Mouse (Mus musculus) liver, embryonic 11.5 days (tissue): ENCODE results near the gene 4921507P07Rik. TPM values are rescaled to one million over a fixed set of nuclear protein-coding genes. Genes with fewer than 3 reads are reported as not detected.

Source experiments
- ATAC-seq: fragments of 200-750 bp; cut with Nextera tagmentation; replicated peaks from 2 replicates; pipeline ENCODE4 v1.8.0; 2017; ENCODE audit warnings: moderate number of reproducible peaks, mild to moderate bottlenecking, moderate TSS enrichment, moderate library complexity; ENCODE audit not compliant: low FRiP score
- DNase-seq: peaks from one replicate; pipeline ENCODE4 v3.0.0-alpha.2; 2017; ENCODE audit warnings: low spot score
- H3K27ac ChIP-seq: fragments of 300-500 bp; sonication (generic); 2 replicates; pipeline ENCODE4 v1.5.1; 2014; ENCODE audit warnings: mild to moderate bottlenecking, low read depth, low read length, control low read depth
- H3K27me3 ChIP-seq: fragments of 300-500 bp; sonication (generic); replicated peaks from 2 replicates; pipeline ENCODE4 v1.6.1; 2014; ENCODE audit warnings: low read length, mixed read lengths; ENCODE audit not compliant: control insufficient read depth, insufficient read depth
- H3K36me3 ChIP-seq: fragments of 300-500 bp; sonication (generic); 2 replicates; pipeline ENCODE4 v1.6.1; 2014; ENCODE audit warnings: mild to moderate bottlenecking, low read length, moderate library complexity, mixed read lengths; ENCODE audit not compliant: control insufficient read depth, insufficient read depth
- H3K4me1 ChIP-seq: fragments of 300-500 bp; sonication (generic); replicated peaks from 2 replicates; pipeline ENCODE4 v1.6.1; 2014; ENCODE audit warnings: low read length, mixed read lengths; ENCODE audit not compliant: control insufficient read depth, insufficient read depth
- H3K4me2 ChIP-seq: fragments of 300-500 bp; sonication (generic); 2 replicates; pipeline ENCODE4 v1.6.1; 2014; ENCODE audit warnings: mild to moderate bottlenecking, control low read depth, moderate library complexity
- H3K4me3 ChIP-seq: fragments of 300-500 bp; sonication (generic); 2 replicates; pipeline ENCODE4 v1.5.1; 2014; ENCODE audit warnings: low read depth, low read length, control low read depth
- H3K9ac ChIP-seq: fragments of 300-500 bp; sonication (generic); 2 replicates; pipeline ENCODE4 v1.6.1; 2014; ENCODE audit warnings: low read depth, low read length, control low read depth
- H3K9me3 ChIP-seq: fragments of 300-500 bp; sonication (generic); 2 replicates; pipeline ENCODE4 v1.6.1; 2016; ENCODE audit warnings: low read length, inconsistent platforms, mixed read lengths; ENCODE audit not compliant: control insufficient read depth
- WGBS: fragments of 180-500 bp; shearing (Covaris S2); extraction: QIAGEN DNeasy Blood & Tissue Kit; methylation state at CpG from one replicate; pipeline ENCODE4 v1.1.7; 2014; 5-methylcytosine and 5-hydroxymethylcytosine counted together
- microRNA-seq: library from miRNA; unstranded; fragments of <30 nt; microRNA quantifications from one replicate; pipeline ENCODE4, GENCODE M21; 2017; ENCODE audit warnings: borderline number of aligned reads
- polyA plus RNA-seq: library from polyadenylated mRNA; unstranded; fragments of >200 nt; fragmentation: Nextera tagmentation; extraction: Ambion mirVana; gene quantifications from 2 replicates; pipeline ENCODE4 v1.2.1, GENCODE M21; 2014

4921507P07Rik gene
- polyA plus RNA-seq, 1 experiment from 2014 or later = 0.15 TPM

GRCm38 (mm10) chr6:50531003-50531402, 65.4 kb downstream of the 4921507P07Rik start:
- no peak overlapping the region for H3K4me2 ChIP-seq
- H3K27ac ChIP-seq = no peak overlapping the region
- H3K36me3 ChIP-seq = no peaks in the 10 kb centered on the region
- DNase-seq (no peak), ATAC-seq (no peak)
- no peaks in the 10 kb centered on the region for H3K9me3 ChIP-seq
- no peaks in the 10 kb centered on the region for H3K4me1 ChIP-seq
- H3K27me3 ChIP-seq = no peaks in the 10 kb centered on the region
- no peak overlapping the region for H3K4me3 ChIP-seq
- 64% methylated on average over 3 of the region's 3 CpGs for WGBS
- H3K9ac ChIP-seq = no peak overlapping the region

- no peak overlapping the region for H3K4me2 ChIP-seq
Measured at GRCm38 (mm10) chr6:50529194-50529593, 67.2 kb downstream of the 4921507P07Rik start.

DNA sequence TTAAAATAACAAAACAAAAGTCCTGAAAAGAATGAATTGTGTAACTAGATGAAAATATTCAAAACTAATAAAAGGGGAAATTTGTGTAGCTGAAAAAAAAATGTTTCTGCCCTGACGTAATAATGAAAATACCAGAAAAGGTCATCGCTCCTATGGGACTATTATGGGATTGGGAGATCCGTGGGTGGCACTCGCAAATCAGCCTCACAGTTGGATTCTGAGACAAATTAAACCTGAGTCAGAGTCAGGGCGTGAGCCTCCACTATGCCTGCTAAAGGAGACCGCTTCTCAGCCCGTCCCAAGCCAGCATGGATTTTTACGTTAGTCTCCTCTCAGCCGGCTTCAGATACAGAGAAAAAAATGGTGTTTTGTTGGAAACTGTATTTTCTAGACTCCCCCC, 69.0 kb downstream of the 4921507P07Rik start:
- Histone ChIP-seq H3K27me3 (no peaks in the 10 kb centered on the region), H3K9ac (no peak overlapping the region), H3K4me3 (no peak overlapping the region), H3K27ac (no peak overlapping the region), H3K4me1 (no peaks in the 10 kb centered on the region), H3K36me3 (no peaks in the 10 kb centered on the region), H3K4me2 (no peak overlapping the region), H3K9me3 (no peaks in the 10 kb centered on the region)
- ATAC-seq = no peak
- no peak for DNase-seq
- WGBS = 74% methylated on average over 9 of the region's 9 CpGs

More at GRCm38 (mm10) chr6:50529194-50529593, 67.2 kb downstream of the 4921507P07Rik start:
- no peaks in the 10 kb centered on the region for H3K9me3 ChIP-seq
- DNase-seq = no peak
- H3K27me3 ChIP-seq = no peaks in the 10 kb centered on the region
- no peaks in the 10 kb centered on the region for H3K4me1 ChIP-seq
- no peak for ATAC-seq
- H3K4me3 ChIP-seq = no peak overlapping the region
- WGBS = 87% methylated on average over 11 of the region's 11 CpGs
- H3K36me3 ChIP-seq = no peaks in the 10 kb centered on the region
- no peak overlapping the region for H3K9ac ChIP-seq
- H3K27ac ChIP-seq = no peak overlapping the region

DNA sequence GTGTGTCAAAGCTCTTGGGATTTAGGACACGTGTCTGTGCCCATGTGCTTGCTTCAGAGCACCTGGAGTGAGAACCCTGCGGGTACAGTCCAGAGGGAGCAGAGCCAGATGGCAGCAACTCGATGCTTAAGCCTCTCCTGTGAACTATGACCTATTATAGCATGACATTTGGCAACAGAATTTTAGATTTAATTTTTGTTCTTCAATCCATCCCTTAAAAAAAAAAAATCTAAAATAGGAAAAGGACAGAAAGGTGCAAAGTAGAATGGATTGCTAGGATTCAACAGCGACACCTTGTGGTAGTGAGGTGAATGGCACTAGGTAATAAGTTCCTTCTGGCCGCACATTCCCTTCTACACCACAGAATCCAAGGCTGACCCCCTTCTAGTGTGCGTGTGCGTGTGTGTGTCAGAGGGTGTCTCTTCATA, 69.8 kb downstream of the 4921507P07Rik start:
- H3K4me2 ChIP-seq = no peak overlapping the region
- no peak overlapping the region for H3K27ac ChIP-seq
- H3K36me3 ChIP-seq = no peaks in the 10 kb centered on the region
- no peaks in the 10 kb centered on the region for H3K9me3 ChIP-seq
- ATAC-seq (no peak), DNase-seq (peak; percentile 38)
- H3K9ac ChIP-seq = no peak overlapping the region
- H3K4me1 ChIP-seq = no peaks in the 10 kb centered on the region
- no peak overlapping the region for H3K4me3 ChIP-seq
- no peaks in the 10 kb centered on the region for H3K27me3 ChIP-seq
- 28% methylated on average over 7 of the region's 7 CpGs for WGBS

GRCm38 (mm10) chr6:50525846-50526245, 70.6 kb downstream of the 4921507P07Rik start:
- H3K9me3 ChIP-seq = no peaks in the 10 kb centered on the region
- ATAC-seq = no peak
- no peak overlapping the region for H3K9ac ChIP-seq
- no peaks in the 10 kb centered on the region for H3K4me1 ChIP-seq
- DNase-seq = no peak
- H3K4me3 ChIP-seq = no peak overlapping the region
- H3K27me3 ChIP-seq = no peaks in the 10 kb centered on the region
- no peaks in the 10 kb centered on the region for H3K36me3 ChIP-seq
- no peak overlapping the region for H3K27ac ChIP-seq
- WGBS = 86% methylated on average over 8 of the region's 8 CpGs
- no peak overlapping the region for H3K4me2 ChIP-seq

DNA sequence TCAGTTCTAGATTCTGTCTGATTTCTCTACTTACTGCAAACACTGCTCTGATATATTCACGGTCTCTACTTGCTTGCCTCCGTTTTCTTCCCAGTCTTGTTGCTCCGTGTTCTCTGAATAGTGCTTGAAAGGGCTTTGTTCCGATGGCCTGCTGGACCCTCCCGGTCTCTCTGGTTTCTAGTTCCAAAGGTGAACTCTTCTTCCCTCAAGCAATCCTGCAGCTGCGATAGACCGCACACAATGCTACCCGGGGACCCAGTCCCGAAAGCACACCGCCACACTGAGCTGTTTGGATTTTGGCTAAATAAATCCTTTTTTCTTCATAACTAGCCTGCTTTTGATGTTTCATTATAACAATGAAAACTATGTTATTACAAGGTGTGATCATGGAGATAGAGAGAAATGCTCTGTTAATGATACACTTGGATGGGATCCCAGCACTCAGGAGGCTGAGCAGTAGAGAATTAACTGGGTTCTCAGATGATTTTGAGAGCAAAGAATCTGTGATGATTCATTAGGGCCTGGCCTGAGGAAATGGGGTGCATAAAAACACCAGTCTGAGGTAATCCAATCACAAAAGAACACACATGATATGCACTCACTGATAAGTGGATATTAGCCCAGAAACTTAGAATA, 72.1 kb downstream of the 4921507P07Rik start:
- WGBS = 90% methylated on average over 10 of the region's 10 CpGs
- no peaks in the 10 kb centered on the region for H3K9me3 ChIP-seq
- H3K36me3 ChIP-seq = no peaks in the 10 kb centered on the region
- DNase-seq (no peak), ATAC-seq (no peak)
- no peak overlapping the region for H3K4me2 ChIP-seq
- H3K27ac ChIP-seq = no peak overlapping the region
- no peak overlapping the region for H3K4me3 ChIP-seq
- H3K4me1 ChIP-seq = no peaks in the 10 kb centered on the region
- H3K9ac ChIP-seq = no peak overlapping the region
- H3K27me3 ChIP-seq = no peaks in the 10 kb centered on the region

Small RNA genes within 50 kb of the gene (microRNA-seq; reads per million reads assigned to microRNA genes)
- gene Mir6371 = not detected

Other genes with a start within 250 kb of the 4921507P07Rik start
- gene Osbpl3, start 140.4 kb downstream of the 4921507P07Rik start, polyA plus RNA-seq = 2.5 and 2.8 TPM in 2 replicates
- 83.6 and 84.2 TPM in 2 replicates for gene Cycs, start 30.1 kb downstream of the 4921507P07Rik start, polyA plus RNA-seq
- not detected in 2 replicates for gene Npvf, start 57.8 kb upstream of the 4921507P07Rik start, polyA plus RNA-seq